Mouse (Mus musculus) layer of hippocampus, adult 18-20 months (tissue): ENCODE data around the gene Rusc2. TPM values are rescaled to one million over a fixed set of nuclear protein-coding genes. Genes with fewer than 3 reads are reported as not detected.

Source experiments
- DNase-seq, 2 experiments: peaks; one replicate each; pipeline ENCODE4 v3.0.0; 2022; ENCODE audit warnings: low spot score in 2 of 2
- total RNA-seq, 2 experiments: library from RNA; stranded (reverse); gene quantifications; 2 replicates each; pipeline ENCODE4 v1.2.3; 2021

Rusc2 gene
- total RNA-seq, 2 experiments from 2014 or later: 119 to 124 TPM

GRCm38 (mm10) chr4:43414761-43415160 lies 33.0 kb downstream of the Rusc2 start:
- no peak for DNase-seq

- DNase-seq: no peak
Measured at GRCm38 (mm10) chr4:43415221-43416070, 33.7 kb downstream of the Rusc2 start.

GRCm38 (mm10) chr4:43416071-43416490 lies 34.3 kb downstream of the Rusc2 start:
- DNase-seq: no peak

GRCm38 (mm10) chr4:43417269-43418062 lies 35.7 kb downstream of the Rusc2 start:
- DNase-seq: no peak

- no peak for DNase-seq
Measured at GRCm38 (mm10) chr4:43418450-43418849, 36.7 kb downstream of the Rusc2 start.

GRCm38 (mm10) chr4:43418973-43419656 lies 37.3 kb downstream of the Rusc2 start:
- no peak for DNase-seq

GRCm38 (mm10) chr4:43419801-43420281 lies 38.1 kb downstream of the Rusc2 start:
- DNase-seq: no peak

- peak; percentile 68 to 90 for DNase-seq
Measured at GRCm38 (mm10) chr4:43420305-43420704, 38.5 kb downstream of the Rusc2 start.

- DNase-seq: no peak
Measured at GRCm38 (mm10) chr4:43421632-43422240, 40.0 kb downstream of the Rusc2 start.

GRCm38 (mm10) chr4:43423267-43423934 lies 41.6 kb downstream of the Rusc2 start:
- DNase-seq: no peak

GRCm38 (mm10) chr4:43424072-43424471 lies 42.3 kb downstream of the Rusc2 start:
- DNase-seq: no peak

- no peak for DNase-seq
Measured at GRCm38 (mm10) chr4:43425197-43425596, 43.4 kb downstream of the Rusc2 start.

GRCm38 (mm10) chr4:43425648-43426380 lies 44.0 kb downstream of the Rusc2 start:
- DNase-seq: no peak

GRCm38 (mm10) chr4:43426487-43426886 lies 44.7 kb downstream of the Rusc2 start:
- no peak for DNase-seq

- DNase-seq: no peak
Measured at GRCm38 (mm10) chr4:43427501-43428179, 45.9 kb downstream of the Rusc2 start.

- DNase-seq: no peak
Measured at GRCm38 (mm10) chr4:43428180-43428861, 46.5 kb downstream of the Rusc2 start.

GRCm38 (mm10) chr4:43428946-43429345 lies 47.2 kb downstream of the Rusc2 start, which contains the start of gene Fam166b:
Gene Fam166b, minus strand, starts transcription at chr4:43429134.
- DNase-seq: no peak

GRCm38 (mm10) chr4:43431690-43432089 lies 49.9 kb downstream of the Rusc2 start:
- DNase-seq: peak; percentile 55 to 90
